Mouse (Mus musculus): ENCODE data around the gene Ndufa11. TPM values are rescaled to one million over a fixed set of nuclear protein-coding genes. Genes with fewer than 3 reads are reported as not detected.

Ndufa11 gene
- polyA plus RNA-seq, 1 experiment from 2014 or later = 426 TPM

GRCm38 (mm10) chr17:56753452-56753851 lies 35.9 kb downstream of the Ndufa11 start:
- H3K27me3 ChIP-seq (replicated peaks; ENCODE audit: control insufficient read depth, insufficient read depth, low read length) = peaks cover 73% of the 10 kb centered on the region
- no peak overlapping the region for H3K4me2 ChIP-seq (ENCODE audit: low read length)
- no peak overlapping the region for H3K4me3 ChIP-seq (replicated peaks; ENCODE audit: low read length)
- H3K36me3 ChIP-seq (ENCODE audit: control insufficient read depth, insufficient read depth) = no peaks in the 10 kb centered on the region
- H3K4me1 ChIP-seq (replicated peaks; ENCODE audit: control insufficient read depth, insufficient read depth, low read length) = peaks cover 12% of the 10 kb centered on the region
- WGBS = 19% methylated on average over 15 of the region's 15 CpGs
- no peak overlapping the region for H3K9ac ChIP-seq (replicated peaks; ENCODE audit: low read depth, low read length)
- H3K27ac ChIP-seq (ENCODE audit: low read length) = no peak overlapping the region
- ATAC-seq = no peak
- no peaks in the 10 kb centered on the region; the same call in 1 of the 2 replicates for H3K9me3 ChIP-seq (ENCODE audit: control insufficient read depth, low read length)

- Histone ChIP-seq H3K36me3 (ENCODE audit: control insufficient read depth, insufficient read depth) (no peaks in the 10 kb centered on the region), H3K4me1 (replicated peaks; ENCODE audit: control insufficient read depth, insufficient read depth, low read length) (peaks cover 12% of the 10 kb centered on the region), H3K9ac (replicated peaks; ENCODE audit: low read depth, low read length) (no peak overlapping the region), H3K4me2 (ENCODE audit: low read length) (no peak overlapping the region), H3K9me3 (ENCODE audit: control insufficient read depth, low read length) (no peaks in the 10 kb centered on the region; the same call in 1 of the 2 replicates), H3K27me3 (replicated peaks; ENCODE audit: control insufficient read depth, insufficient read depth, low read length) (peaks cover 76% of the 10 kb centered on the region), H3K27ac (ENCODE audit: low read length) (no peak overlapping the region), H3K4me3 (replicated peaks; ENCODE audit: low read length) (no peak overlapping the region)
- WGBS = 24% methylated on average over 35 of the region's 36 CpGs
- ATAC-seq = no peak
Measured at GRCm38 (mm10) chr17:56754271-56755185, 37.0 kb downstream of the Ndufa11 start.

- Histone ChIP-seq H3K9me3 (ENCODE audit: control insufficient read depth, low read length) (no peaks in the 10 kb centered on the region), H3K27me3 (replicated peaks; ENCODE audit: control insufficient read depth, insufficient read depth, low read length) (peaks cover 65% of the 10 kb centered on the region), H3K36me3 (ENCODE audit: control insufficient read depth, insufficient read depth) (no peaks in the 10 kb centered on the region), H3K9ac (replicated peaks; ENCODE audit: low read depth, low read length) (peak overlapping the region; percentile 41; the same call in 1 of the 2 replicates), H3K4me3 (replicated peaks; ENCODE audit: low read length) (peak overlapping the region; percentile 42), H3K4me2 (ENCODE audit: low read length) (peak overlapping the region; percentile 65), H3K27ac (ENCODE audit: low read length) (no peak overlapping the region), H3K4me1 (replicated peaks; ENCODE audit: control insufficient read depth, insufficient read depth, low read length) (peaks cover 16% of the 10 kb centered on the region)
- ATAC-seq = no peak
- under 1% methylated on average over 43 of the region's 51 CpGs for WGBS
Measured at GRCm38 (mm10) chr17:56756703-56757399, 39.3 kb downstream of the Ndufa11 start.

DNA sequence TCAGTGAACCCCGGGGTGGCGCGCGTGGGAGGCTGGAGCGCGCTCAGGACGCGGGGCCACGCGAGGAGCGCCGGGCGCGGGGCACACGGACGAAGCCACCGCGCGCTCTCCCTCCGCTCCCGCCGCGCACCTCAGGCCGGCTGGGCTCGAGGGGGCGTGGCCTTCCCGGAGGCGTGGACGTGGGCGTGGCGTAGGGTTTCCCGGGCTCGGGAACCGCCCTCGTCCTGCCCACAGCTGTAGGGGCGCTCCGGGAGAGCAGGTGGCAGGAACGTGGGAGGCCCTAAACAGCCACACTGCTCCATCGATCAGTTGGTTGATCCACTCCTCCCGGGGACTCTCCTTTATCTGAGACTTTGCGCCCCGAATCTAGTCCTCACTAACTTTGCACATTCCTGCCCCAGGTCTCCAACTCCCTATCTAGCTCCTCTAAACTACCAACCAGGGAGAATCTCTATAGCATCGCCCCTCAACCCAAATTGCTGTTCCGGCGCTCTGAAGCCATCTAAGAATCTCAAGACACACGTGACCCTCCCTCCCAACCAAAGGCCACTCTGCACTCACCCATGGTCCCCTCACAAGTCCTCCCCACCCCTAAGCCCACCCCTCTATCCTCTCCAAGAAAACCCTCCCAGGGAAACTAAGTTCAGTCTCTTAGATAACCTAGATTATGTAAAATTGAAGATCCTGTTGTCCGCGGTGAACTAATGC lies 40.0 kb downstream of the Ndufa11 start, which contains the start of gene Nrtn:
Nrtn (minus strand) TSS at position 115 of the 708 bp plus-strand sequence.
- H3K4me1 ChIP-seq (replicated peaks; ENCODE audit: control insufficient read depth, insufficient read depth, low read length) = peaks cover 21% of the 10 kb centered on the region
- under 1% methylated on average over 47 of the region's 48 CpGs for WGBS
- H3K9ac ChIP-seq (replicated peaks; ENCODE audit: low read depth, low read length) = peak within 1 kb of the TSS; percentile 41; the same call in 1 of the 2 replicates
- no peaks in the 10 kb centered on the region for H3K9me3 ChIP-seq (ENCODE audit: control insufficient read depth, low read length)
- peak; percentile 30 for ATAC-seq
- H3K4me3 ChIP-seq (replicated peaks; ENCODE audit: low read length) = peak within 1 kb of the TSS; percentile 42
- peaks cover 58% of the 10 kb centered on the region for H3K27me3 ChIP-seq (replicated peaks; ENCODE audit: control insufficient read depth, insufficient read depth, low read length)
- H3K27ac ChIP-seq (ENCODE audit: low read length) = no peak within 1 kb of the TSS
- H3K4me2 ChIP-seq (ENCODE audit: low read length) = peak within 1 kb of the TSS; percentile 65
- no peaks in the 10 kb centered on the region for H3K36me3 ChIP-seq (ENCODE audit: control insufficient read depth, insufficient read depth)

DNA sequence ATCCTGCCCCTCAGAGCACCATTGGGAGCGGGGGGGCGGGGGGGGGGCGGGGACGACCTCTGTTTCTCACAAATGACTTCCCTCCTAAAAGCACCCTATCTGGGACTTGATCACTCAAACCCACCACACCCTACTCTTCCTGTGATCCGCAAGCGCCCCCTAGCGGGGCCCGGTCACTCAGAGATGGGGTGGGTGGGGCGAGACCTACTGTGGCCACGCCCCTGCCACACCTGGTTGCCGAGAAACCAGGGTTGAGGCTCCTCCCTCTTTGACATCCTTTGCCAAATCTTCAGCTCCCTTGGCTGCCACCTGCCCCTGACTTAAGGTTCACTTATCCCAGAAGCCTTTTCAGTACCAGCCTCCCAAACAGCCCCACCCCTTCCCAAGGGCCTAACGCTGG lies 40.6 kb downstream of the Ndufa11 start:
- WGBS = 5% methylated on average over 11 of the region's 12 CpGs
- H3K9me3 ChIP-seq (ENCODE audit: control insufficient read depth, low read length) = no peaks in the 10 kb centered on the region
- H3K4me3 ChIP-seq (replicated peaks; ENCODE audit: low read length) = no peak overlapping the region
- no peak overlapping the region for H3K9ac ChIP-seq (replicated peaks; ENCODE audit: low read depth, low read length)
- no peak overlapping the region for H3K27ac ChIP-seq (ENCODE audit: low read length)
- peaks cover 26% of the 10 kb centered on the region for H3K4me1 ChIP-seq (replicated peaks; ENCODE audit: control insufficient read depth, insufficient read depth, low read length)
- H3K27me3 ChIP-seq (replicated peaks; ENCODE audit: control insufficient read depth, insufficient read depth, low read length) = peaks cover 52% of the 10 kb centered on the region
- no peak for ATAC-seq
- H3K4me2 ChIP-seq (ENCODE audit: low read length) = no peak overlapping the region
- H3K36me3 ChIP-seq (ENCODE audit: control insufficient read depth, insufficient read depth) = no peaks in the 10 kb centered on the region

- no peak for ATAC-seq
- Histone ChIP-seq H3K4me1 (replicated peaks; ENCODE audit: control insufficient read depth, insufficient read depth, low read length) (peaks cover 32% of the 10 kb centered on the region), H3K36me3 (ENCODE audit: control insufficient read depth, insufficient read depth) (no peaks in the 10 kb centered on the region), H3K9ac (replicated peaks; ENCODE audit: low read depth, low read length) (no peak overlapping the region), H3K27me3 (replicated peaks; ENCODE audit: control insufficient read depth, insufficient read depth, low read length) (peaks cover 42% of the 10 kb centered on the region), H3K4me3 (replicated peaks; ENCODE audit: low read length) (no peak overlapping the region), H3K27ac (ENCODE audit: low read length) (no peak overlapping the region), H3K9me3 (ENCODE audit: control insufficient read depth, low read length) (no peaks in the 10 kb centered on the region), H3K4me2 (ENCODE audit: low read length) (no peak overlapping the region)
- 59% methylated on average over 7 of the region's 7 CpGs for WGBS
Measured at GRCm38 (mm10) chr17:56759261-56759660, 41.7 kb downstream of the Ndufa11 start.

- peaks cover 38% of the 10 kb centered on the region for H3K4me1 ChIP-seq (replicated peaks; ENCODE audit: control insufficient read depth, insufficient read depth, low read length)
- WGBS = 73% methylated on average over 3 of the region's 3 CpGs
- no peak overlapping the region for H3K27ac ChIP-seq (ENCODE audit: low read length)
- no peaks in the 10 kb centered on the region for H3K9me3 ChIP-seq (ENCODE audit: control insufficient read depth, low read length)
- H3K4me2 ChIP-seq (ENCODE audit: low read length) = no peak overlapping the region
- no peak overlapping the region for H3K4me3 ChIP-seq (replicated peaks; ENCODE audit: low read length)
- H3K9ac ChIP-seq (replicated peaks; ENCODE audit: low read depth, low read length) = no peak overlapping the region
- no peak for ATAC-seq
- H3K27me3 ChIP-seq (replicated peaks; ENCODE audit: control insufficient read depth, insufficient read depth, low read length) = peaks cover 24% of the 10 kb centered on the region
- no peaks in the 10 kb centered on the region for H3K36me3 ChIP-seq (ENCODE audit: control insufficient read depth, insufficient read depth)
Measured at GRCm38 (mm10) chr17:56761077-56761476, 43.5 kb downstream of the Ndufa11 start.

GRCm38 (mm10) chr17:56761991-56762410 lies 44.4 kb downstream of the Ndufa11 start:
- Histone ChIP-seq H3K4me1 (replicated peaks; ENCODE audit: control insufficient read depth, insufficient read depth, low read length) (peaks cover 34% of the 10 kb centered on the region), H3K4me2 (ENCODE audit: low read length) (peak overlapping the region; percentile 82), H3K27me3 (replicated peaks; ENCODE audit: control insufficient read depth, insufficient read depth, low read length) (peaks cover 15% of the 10 kb centered on the region), H3K27ac (ENCODE audit: low read length) (peak overlapping the region; percentile 97), H3K9ac (replicated peaks; ENCODE audit: low read depth, low read length) (peak overlapping the region; percentile 79), H3K9me3 (ENCODE audit: control insufficient read depth, low read length) (no peaks in the 10 kb centered on the region), H3K4me3 (replicated peaks; ENCODE audit: low read length) (peak overlapping the region; percentile 65), H3K36me3 (ENCODE audit: control insufficient read depth, insufficient read depth) (no peaks in the 10 kb centered on the region)
- peak; percentile 30 for ATAC-seq
- WGBS = 2% methylated on average over 17 of the region's 28 CpGs

Measured in forebrain, embryonic 16.5 days (tissue).